Mouse (Mus musculus) cerebellum, adult 11 months (tissue): ENCODE data around the gene Myzap.

Source experiments
- DNase-seq: peaks from one replicate; pipeline ENCODE4 v3.0.0; 2022

Myzap gene

DNA sequence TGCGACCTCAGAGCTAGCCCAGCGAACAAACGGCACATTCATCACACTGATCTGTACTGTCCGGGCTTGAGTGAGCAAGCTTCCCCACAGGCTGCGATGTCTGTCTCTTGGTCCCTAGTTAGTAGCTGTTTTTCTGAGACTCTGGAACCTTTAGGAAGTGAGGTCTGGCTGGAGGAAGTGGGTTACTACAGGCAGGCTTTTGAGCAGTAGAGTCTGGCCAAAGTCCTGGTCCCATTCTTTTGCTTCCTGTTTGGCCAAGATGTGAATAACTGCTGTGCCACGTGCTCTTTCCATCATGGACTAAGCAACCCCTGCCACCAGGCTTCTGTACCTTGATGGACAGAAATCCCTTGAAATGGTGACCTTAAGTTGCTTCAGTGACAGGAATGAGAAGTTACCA is 4.7 kb upstream of the Myzap start:
- no peak for DNase-seq

DNA sequence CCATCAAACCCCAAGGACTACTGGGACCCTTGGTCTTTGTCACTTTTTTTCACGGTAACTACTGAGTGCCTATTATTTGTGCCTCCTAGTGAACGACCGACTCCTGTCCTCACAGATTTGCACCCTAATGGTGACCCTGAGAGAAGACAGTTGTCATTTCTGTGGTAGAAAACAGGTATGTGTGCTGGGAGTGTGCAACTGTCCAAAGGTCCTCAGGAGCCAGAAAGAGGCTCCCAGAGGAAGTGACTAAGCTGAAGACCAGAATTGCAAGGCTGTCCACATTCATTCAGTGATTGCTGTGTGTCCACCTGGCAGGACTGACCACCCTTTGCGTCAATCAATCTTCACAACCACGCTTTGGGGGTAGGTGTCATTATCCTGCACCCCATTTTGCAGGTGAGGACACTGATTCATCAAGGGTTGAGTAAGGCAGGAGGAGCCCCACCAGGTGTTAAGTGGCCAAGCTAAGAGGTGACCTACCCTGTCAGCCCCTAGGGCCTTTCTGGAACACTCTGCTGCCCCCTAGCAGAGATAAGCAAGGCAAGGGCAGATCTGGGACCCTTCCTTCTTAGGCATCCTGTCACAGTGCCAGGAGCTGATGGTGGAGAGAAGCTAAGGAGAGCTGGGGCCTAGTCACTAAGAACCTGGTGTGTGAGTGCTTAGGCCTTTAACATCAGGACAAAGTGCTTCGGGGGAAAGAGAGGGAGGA is 571 bp upstream of the Myzap start:
- DNase-seq: no peak

DNA sequence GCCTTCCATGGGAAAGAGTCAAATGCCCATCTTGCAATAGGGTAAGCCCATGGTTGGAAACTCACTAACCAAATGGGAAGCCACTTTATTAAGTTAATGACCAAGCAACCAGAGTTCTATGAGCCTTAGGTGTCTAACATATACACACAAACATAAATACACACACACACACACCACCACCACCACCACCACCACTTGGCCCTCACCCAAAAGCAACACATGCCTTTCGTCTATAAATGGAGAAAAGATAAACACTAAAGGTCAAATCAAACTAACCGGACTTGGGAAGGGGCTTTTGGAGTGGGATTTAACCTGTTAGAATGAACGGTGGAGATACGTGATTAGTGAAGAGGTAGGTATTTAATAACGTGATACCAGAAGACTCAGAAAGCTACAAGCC is 1.1 kb downstream of the Myzap start:
- DNase-seq: no peak

DNA sequence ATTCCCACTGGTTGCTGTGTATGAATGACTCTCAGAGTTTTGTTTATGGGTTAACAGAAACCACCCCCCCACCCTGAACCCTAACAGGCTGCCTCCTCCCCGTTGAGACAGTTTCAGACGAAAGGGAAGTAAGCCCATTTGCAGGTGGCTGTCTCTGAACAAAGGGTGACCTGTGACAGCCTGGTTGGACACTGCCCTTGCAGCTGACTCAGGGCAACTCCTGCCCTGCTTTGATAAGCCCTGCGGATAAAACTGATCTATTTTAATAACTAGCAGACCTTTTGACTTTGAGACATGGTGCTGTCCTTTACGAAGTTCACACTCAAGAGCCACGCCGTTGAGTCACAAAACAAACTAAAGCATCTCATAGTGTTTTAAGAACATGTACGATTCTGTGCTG is 2.4 kb downstream of the Myzap start:
- DNase-seq: no peak

DNA sequence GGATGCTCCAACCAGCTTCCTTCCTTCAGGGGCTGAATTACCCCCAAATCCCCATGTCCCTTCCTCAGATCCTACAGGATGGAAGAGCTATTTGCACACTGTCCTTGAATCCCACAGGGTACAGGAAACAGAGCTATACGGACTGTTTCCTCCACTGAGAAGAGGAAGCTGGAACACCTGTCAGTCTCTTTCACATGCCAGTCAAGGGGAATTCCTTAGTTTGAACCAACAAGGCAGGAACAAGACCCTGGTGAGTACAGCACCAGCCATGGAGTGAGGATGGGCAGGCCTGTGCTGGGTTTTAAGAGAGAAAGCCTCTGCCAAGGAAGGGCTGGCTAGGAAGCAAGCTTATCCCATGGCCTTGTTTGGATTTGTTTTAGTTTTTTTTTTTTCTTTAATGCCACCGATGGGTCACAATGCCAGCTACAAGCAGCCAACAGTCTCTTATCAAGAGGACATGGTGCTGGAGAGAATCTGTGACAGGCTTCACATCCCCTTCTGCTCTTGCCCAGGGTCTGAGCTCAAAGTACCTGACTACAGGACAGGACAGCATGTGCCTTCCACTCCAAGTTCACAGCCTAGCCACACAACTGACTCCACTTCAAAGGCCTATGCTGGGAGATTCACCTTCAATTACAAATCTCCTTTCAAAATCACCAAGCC is 3.1 kb downstream of the Myzap start:
- DNase-seq: no peak

DNA sequence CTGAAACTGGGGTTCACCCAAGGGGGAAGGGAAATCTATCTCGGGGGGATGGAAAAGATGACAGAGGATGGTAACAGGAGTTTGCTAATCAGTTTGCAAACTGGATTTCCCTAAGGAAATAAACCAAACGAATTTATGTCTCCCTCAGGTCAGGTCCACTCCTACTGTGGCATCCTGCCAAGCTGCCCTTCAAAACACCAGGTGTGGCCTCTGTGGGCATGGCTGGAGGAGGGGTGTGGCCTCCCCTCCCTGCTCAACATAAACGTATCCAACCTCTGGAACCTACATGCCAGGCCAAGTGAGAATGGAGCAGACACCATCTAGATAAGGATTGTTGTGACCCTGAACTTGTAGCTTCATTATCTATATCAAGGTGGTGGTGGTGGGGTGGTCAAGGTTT is 5.8 kb downstream of the Myzap start:
- no peak for DNase-seq

DNA sequence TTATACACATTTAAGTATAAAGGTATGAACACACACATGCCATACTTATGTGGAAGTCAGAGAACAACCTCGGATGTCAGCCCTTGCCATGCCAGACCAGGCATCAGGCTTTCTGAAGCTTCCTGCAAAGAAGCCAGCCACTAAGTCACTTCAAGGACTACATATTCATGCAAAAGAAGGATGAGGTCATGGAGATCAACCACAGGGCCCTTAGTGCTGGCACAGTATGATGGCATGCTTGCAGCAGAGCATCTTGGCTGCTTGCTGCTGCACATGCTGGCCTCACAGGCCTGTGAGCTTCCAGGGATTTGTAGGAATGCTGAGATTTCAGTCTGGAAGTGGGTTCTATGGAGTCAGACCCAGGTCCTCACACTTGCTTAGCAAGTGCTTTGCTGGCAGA is 9.4 kb downstream of the Myzap start:
- DNase-seq: no peak

DNA sequence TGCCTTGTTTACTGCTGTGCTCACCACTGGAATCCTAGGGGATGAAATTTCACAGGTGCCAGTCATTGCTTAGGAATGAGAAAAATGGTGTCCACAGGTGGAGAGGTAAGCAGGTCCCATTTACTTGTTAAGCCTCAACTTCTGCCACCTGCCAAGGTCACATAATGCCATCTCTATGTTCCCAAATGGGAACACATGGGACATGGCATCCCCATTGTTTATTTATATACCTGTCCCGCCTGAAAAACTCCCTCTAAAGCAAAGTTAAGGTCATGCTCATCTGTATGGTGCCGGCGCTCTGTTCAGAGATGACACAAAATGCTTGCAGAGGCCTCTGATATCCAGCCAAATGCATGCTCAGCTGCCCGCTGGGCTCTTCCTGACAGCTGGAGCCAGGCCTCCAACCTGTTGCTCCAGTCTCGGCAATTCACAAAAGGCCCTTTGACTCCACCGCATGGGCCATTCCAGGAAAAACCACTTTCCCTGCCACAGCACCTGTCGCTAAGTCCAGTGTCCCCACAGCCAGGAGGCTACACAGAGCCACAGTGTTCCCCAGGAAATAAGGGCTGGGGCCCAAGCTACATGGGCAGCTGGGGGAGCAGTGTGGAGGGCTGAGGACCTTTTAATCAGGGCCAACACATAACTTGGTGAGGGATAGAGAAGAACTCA is 13.1 kb downstream of the Myzap start:
- no peak for DNase-seq

DNA sequence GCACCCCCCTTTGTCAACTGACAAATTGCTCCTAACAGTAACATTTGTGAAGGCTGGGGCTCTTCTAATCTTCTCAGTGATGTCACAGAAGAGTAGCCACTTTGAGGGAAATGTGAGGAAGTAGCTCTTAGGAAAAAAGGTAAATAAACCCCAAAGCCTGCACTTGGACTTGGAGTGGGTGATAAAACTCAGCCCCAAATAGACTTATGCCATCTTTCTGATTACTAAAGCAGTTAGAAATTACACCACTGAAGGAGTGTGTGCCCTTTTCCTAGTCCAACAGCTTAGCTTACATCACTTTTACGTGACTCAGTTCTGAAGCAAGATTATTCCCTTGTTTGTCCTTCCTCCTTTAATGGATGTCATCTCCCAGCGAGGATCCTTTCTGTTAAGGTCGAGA is 17.7 kb downstream of the Myzap start:
- no peak for DNase-seq

DNA sequence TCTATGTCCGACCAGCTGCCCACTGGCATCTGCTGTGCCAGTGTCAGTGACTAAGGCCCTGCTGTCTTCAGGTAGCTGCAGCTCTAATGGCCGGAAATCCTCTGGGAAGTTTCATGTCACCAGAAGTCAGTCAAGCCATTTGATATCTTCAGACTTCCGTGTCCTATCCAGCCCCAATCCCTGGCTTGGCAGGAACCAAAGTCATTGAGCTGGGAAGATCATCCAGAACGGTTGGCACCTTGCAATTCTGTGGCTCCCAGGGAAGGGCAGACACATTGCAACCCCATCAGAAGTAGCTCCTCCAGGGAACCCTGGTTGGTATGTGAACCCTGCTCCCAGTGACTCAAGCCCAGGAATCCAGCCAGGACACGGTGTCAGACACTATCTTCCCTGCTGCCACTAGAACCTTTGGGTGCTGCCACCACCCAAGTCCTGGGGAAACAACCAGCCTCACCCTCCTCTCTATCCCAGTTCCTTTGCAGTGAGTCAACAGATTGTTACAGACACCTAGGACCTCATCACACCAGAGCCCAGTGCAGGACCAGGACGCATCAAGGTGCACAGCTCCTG is 18.3 kb downstream of the Myzap start:
- DNase-seq: no peak

DNA sequence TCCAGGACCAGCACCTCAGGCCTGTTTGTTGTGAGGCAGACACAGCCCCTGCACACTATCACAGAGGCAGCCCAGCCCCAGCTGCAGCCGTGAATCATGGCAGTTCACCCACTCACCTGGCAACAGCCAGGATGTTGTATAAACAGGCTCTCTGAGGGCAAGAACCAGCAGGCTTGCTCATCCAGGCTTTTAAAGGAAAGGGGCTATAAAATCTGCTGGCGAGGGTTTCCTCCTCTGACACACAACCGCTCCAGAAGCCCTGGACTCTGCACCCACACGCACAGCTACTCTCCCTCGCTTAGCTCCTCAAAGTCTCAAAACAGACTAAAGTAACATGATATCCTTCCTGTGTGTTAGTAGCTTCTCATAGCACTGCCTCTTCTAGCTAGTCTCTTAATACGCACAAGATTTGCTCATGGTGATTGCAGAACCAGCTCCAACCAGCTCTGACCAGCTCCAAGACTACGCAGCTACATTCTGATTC is 21.0 kb downstream of the Myzap start:
- no peak for DNase-seq

DNA sequence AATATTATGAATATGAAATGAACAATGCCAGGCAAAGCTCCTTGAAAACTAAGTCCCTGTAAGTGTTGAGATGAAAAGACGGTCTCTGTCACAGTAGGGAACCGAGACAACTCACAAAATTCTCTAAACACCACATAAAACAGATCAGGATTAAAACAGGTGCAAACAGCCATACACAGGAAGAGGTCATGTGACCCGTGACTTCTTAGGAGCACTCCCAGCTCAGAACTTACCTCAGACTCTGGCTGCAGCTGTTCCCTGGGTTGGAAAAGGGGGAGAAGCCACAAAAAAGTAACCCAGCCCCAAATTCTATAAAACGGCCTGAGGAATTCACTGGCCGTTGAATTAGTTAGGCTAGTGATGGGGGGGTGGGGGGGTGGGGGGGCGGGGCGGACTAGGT is 22.0 kb downstream of the Myzap start:
- no peak for DNase-seq

DNA sequence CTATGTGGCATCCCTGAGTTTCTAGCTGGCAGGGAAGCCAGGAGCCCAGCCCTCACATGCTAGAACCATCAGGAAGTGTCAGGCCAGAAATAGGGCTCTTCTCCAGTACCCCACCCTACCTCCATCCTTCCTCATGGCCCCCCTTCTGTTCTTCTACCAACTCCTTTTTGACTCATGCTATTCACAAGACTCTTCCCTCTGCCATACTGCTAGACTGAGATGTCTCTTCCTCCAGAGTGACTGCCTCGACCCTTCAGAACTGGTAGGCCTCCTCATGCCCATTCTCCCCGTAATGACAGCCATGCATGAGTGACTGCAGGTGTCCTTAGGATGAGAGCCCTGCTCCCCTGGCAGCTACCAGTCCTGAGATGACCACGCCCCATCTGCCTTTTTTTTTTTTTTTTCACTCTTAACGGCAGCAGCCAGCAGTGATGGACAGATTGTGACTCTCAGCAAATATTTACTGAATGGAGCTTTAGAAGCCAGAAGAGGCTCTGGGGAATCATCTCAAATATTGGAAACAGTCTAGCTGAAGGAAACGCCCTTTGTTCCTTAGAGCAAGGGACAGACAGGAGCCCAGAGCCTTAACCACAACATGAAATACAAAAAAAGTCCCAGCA is 23.7 kb downstream of the Myzap start:
- no peak for DNase-seq

DNA sequence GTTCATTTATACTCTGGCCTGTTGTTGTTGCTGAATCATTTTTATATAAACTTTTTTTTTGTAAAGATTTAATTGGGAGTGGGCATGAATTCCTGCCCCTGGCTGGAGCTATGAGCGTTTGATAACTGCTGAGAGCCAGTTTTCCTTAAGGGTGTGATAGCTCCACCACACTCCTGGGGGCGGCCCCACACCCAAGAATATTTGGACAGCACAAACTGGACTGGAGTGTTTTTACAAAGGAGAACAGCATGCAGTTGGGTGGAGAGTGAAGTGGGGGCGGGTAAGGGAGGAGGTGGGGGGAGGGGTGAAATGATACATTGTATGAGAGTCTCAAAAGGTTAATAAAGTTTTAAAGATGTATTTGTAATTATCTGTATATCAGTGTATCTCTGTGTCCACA is 24.8 kb downstream of the Myzap start:
- DNase-seq: no peak

DNA sequence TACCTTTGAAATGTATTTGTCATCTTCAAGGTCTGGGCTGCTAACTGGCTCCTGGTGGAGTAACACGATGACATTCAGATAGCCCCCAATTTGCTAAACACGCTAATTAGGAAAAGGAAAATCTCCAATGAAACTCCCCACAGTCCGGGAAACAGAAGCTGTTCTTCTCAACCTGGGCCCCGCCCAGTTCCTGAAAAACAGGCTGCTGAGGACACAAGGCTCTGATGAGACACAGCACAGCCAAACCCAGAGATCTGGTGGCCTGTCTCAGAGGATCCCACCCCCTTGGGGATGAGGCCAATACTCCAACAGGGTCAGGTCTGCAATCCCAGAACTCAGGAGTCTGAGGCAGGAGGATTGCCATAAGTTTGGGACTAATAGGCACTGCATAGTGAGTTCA is 25.4 kb downstream of the Myzap start:
- no peak for DNase-seq

DNA sequence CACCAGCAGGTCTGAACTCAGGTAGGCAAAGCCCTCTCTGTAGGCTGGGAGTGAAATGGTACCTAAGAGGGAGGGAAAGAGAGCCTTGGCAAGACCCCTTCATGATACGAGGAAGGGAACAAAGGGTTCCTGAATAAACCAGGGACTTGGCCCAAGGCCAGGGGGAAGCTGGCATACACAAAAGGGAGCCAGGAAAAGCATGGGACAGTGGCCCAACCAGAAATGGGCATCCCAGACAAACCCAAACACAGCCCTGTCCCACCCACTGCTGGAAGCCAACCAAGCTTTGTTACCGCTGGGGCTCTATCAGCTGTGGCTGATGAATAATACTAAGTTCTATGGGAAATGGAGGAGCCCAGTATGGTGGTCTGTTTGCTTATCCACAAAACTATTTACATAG is 34.4 kb downstream of the Myzap start:
- no peak for DNase-seq

DNA sequence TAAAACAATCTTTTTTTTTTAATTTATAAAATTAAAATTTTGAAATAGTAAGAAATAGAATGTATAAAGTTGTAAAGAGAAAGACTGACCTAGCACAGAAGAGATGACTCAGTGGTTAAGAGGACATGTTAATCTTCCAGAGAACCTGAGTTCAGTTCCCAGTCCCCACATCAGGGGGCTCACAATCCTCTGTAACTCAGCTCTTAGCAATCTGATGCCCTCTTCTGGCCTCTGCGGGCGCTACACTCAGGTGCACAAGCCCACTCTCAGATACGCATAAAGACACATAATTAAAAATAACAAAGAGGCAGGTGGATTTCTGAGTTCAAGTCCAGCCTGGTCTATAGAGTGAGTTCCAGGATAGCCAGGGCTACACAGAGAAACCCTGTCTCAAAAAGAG is 38.2 kb downstream of the Myzap start:
- no peak for DNase-seq

DNA sequence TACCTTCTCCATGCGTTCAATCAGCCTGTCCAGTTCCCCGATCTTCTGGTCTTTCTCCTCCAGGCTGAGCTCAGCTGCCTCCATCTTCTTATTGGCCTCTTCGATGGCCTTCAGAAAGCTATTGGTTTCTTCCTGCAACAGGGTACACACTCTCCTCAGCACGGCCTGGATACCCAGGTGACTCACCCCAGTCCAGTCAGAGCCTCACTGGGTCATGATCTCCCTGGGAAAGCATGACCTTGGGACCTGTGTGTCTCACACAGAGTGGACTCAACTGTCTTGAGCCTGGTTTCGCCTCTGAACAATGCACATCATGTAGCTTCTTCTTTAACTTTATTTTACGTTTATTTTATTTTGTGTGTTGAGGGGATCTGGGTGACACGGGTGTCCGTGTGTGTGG is 42.0 kb downstream of the Myzap start:
- DNase-seq: no peak

DNA sequence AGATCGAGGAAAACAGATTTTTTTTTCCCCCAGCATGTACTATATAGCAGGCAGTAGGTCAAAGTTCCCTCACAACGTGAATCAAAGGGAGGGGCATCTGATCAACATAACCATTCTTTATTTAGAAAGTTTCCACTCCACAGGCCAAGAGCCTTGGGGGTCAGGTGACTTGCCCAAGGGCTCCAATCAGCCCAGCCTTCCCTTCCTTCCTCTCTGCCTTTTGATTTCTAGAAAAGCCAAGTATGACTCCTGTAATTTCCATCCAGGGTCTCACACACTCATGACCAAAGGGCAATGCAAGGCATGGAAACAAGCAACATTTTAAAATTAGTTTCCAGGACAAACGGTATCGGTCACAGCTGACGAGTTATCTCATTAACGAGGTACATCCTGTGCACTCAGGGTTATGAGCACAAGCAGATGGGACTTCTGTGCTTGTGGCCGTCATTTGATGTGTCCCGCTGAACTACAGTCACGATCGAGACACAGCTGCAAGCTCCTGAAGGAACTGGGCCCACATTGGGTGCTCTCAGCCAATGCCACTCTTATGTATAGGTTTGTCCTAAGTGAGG is 44.4 kb downstream of the Myzap start:
- DNase-seq: no peak

DNA sequence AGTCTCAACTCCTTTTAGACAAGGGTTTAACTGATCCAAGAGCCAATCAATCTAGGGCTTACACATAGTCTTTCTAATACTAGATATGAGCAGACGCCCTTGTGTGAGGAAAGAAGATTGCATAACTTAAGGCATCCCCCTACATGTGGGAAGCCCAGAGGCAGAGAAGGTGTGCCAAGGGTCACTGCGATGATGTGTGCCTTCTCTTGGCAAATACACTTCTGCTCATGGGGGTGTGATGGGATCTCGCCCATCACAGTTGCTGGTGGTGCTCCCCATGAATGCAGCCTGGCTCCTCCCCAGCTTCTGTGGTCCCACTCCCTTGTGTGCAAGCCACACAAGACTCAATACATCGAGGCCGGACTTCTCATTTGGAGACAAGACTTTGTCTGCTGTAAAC is 47.3 kb downstream of the Myzap start:
- DNase-seq: no peak

DNA sequence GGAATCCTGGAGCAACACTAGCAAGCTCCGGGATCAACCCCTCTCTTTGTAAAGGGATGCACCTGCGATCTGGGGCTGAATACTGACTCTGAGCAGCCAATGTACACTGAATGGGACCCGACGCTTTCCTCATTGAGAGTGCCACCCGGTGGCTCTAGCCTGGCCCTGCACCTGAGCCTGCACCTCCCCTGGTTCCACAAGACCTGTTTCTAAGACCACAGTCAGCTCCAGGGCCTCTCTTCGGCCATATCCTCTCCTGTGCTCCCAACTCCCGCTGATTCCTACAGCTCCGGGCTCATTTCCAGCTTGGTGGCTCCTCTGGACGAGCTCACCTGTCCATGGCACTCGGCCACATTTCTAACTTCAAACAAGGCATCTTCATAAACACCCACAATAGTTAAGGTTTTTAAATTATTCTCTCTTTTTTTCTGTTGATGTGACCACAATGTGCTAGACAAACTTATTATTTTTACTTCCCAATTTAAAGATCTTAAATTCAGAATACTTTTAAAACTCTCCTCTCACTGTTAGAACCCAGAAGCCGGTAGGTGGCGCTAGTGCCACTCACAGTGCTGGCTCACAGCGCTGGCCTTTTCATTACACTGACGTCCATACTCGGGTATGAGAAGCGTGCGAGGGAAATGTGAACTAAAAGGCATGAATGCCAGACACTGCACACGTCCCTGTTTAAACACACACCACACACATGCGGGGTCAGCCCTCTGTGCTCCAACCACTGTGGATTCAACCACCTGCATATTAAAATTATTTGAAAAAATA is 48.5 kb downstream of the Myzap start:
- DNase-seq: peak; percentile 45

DNA sequence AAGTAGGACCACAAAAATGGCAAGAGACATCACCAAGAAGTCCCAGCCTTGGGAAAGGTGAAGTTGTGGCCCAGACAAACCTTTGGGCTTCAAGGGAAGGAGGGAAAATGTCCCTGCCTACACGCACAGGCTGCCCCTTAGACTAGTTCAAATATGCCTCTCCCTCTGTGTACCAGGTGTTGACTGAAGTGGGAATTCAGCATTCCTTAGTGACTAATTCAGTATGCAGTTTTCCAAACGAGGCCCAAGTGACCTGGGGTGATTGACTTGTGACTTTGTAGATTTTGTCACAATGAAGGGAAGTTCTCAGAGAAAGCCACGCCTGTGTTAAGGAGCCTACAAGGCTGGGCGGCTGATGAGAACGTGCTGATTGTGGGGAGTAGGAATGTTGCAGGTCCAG is 49.9 kb downstream of the Myzap start:
- no peak for DNase-seq
